Mouse (Mus musculus): ENCODE measurements around the gene Cracr2b.

- TF ChIP-seq CTCF (IDR thresholded peaks at IDR 0.05; ENCODE audit: low read depth, low read length) (no peak), POLR2A (IDR thresholded peaks at IDR 0.05; ENCODE audit: extremely low read depth, insufficient read depth, low read length) (no peak)
Measured at GRCm38 (mm10) chr7:141430585-141431240, 30.2 kb upstream of the Cracr2b start.
